ENCODE assay signal across 28 mouse cellular contexts in genomic region chr4:43391521-43392050, GRCm38 (mm10). TPM values are rescaled to one million over a fixed set of nuclear protein-coding genes. Genes with fewer than 3 reads are reported as not detected.
DNase-seq lines count a peak whose midpoint lies in the region; ATAC-seq and TF ChIP-seq lines count a peak whose summit lies in the region.
"Had no signal": no experiment of that assay in that cellular context is flagged by ENCODE, and none has a peak within 500 bp of the region (broad histone marks: within the 10 kb centered on the region; RNA-seq: fewer than 3 reads in every experiment).

No protein-coding gene starts in this region.

- 85% methylated on average over 3 of the region's 3 CpGs for WGBS in kidney, embryonic 16.5 days
- 77% methylated on average over 3 of the region's 3 CpGs for WGBS in kidney, embryonic 15.5 days
- 67% methylated on average over 3 of the region's 3 CpGs for WGBS in lung, embryonic 14.5 days
- 69% methylated on average over 3 of the region's 3 CpGs for WGBS in lung, adult 2 months
- WGBS in embryonic facial prominence, embryonic 10.5 days: 56% methylated on average over 3 of the region's 3 CpGs

- no peaks in the 10 kb centered on the region for H3K27me3 ChIP-seq in kidney, embryonic 16.5 days (ENCODE audit: insufficient read depth, low read length)
- no peaks in the 10 kb centered on the region for H3K27me3 ChIP-seq in kidney, embryonic 15.5 days
- H3K27me3 ChIP-seq in lung, embryonic 14.5 days (ENCODE audit: insufficient read depth, low read length): no peaks in the 10 kb centered on the region
- no peaks in the 10 kb centered on the region for H3K27me3 ChIP-seq in embryonic facial prominence, embryonic 10.5 days (replicated peaks; ENCODE audit: low read depth, poor library complexity, severe bottlenecking)
- H3K27me3 ChIP-seq: embryonic facial prominence, embryonic 15.5 days; forebrain, embryonic 12.5 days; limb, embryonic 15.5 days; neural tube, embryonic 15.5 days had no signal

- TF ChIP-seq CTCF in lung, embryonic 14.5 days (IDR thresholded peaks at IDR 0.05; ENCODE audit: low read depth): no peak
- TF ChIP-seq CTCF in lung, adult 2 months (IDR thresholded peaks at IDR 0.05; ENCODE audit: insufficient read depth, low read length): no peak

- no peak overlapping the region for H3K4me3 ChIP-seq in kidney, embryonic 16.5 days (ENCODE audit: low read length)
- H3K4me3 ChIP-seq in kidney, embryonic 15.5 days (replicated peaks): no peak overlapping the region
- no peak overlapping the region for H3K4me3 ChIP-seq in lung, embryonic 14.5 days (ENCODE audit: low read depth, low read length)
- no peak overlapping the region for H3K4me3 ChIP-seq in lung, adult 2 months (replicated peaks; ENCODE audit: extremely low read depth, low read depth, low read length)
- H3K4me3 ChIP-seq in brown adipose tissue, adult 24 weeks (ENCODE audit: insufficient read depth, low read depth, low read length): no peak overlapping the region
- H3K4me3 ChIP-seq in embryonic facial prominence, embryonic 10.5 days: no peak overlapping the region
- H3K4me3 ChIP-seq: embryonic facial prominence, embryonic 15.5 days; forebrain, embryonic 12.5 days; limb, embryonic 10.5 days; limb, embryonic 15.5 days; neural tube, embryonic 15.5 days had no signal

- peak overlapping the region; percentile 8; the same call in 1 of the 2 replicates for H3K27ac ChIP-seq in kidney, embryonic 16.5 days (ENCODE audit: low read length)
- no peak overlapping the region for H3K27ac ChIP-seq in kidney, embryonic 15.5 days
- peak overlapping the region; percentile 33; the same call in 1 of the 2 replicates for H3K27ac ChIP-seq in lung, embryonic 14.5 days (ENCODE audit: low read depth)
- peak overlapping the region; percentile 76 for H3K27ac ChIP-seq in brown adipose tissue, adult 24 weeks (replicated peaks; ENCODE audit: low read depth, low read length)
- H3K27ac ChIP-seq in embryonic facial prominence, embryonic 10.5 days (replicated peaks): peak overlapping the region; percentile 45; the same call in 1 of the 2 replicates
- H3K27ac ChIP-seq: embryonic facial prominence, embryonic 15.5 days; forebrain, embryonic 12.5 days; hindbrain, embryonic 14.5 days; limb, embryonic 10.5 days; limb, embryonic 15.5 days; neural tube, embryonic 15.5 days had no signal

- no peak for ATAC-seq in kidney, embryonic 16.5 days (ENCODE audit: low FRiP score, low TSS enrichment)
- no peak for ATAC-seq in kidney, embryonic 15.5 days (replicated peaks; ENCODE audit: low FRiP score)
- no peak for ATAC-seq in lung, embryonic 14.5 days (ENCODE audit: insufficient read depth)
- ATAC-seq: activated CD4-positive, CD25-positive, alpha-beta regulatory T cell, adult 4 months; forebrain, postnatal 0 days; intestine, postnatal 0 days had no signal

- no peak for TF ChIP-seq POLR2A in lung, adult 2 months (IDR thresholded peaks at IDR 0.05; ENCODE audit: borderline replicate concordance, extremely low read depth, low read depth, low read length)

- H3K4me1 ChIP-seq in kidney, embryonic 16.5 days (ENCODE audit: insufficient read depth, low read length): peaks cover 30% of the 10 kb centered on the region
- H3K4me1 ChIP-seq in kidney, embryonic 15.5 days: peaks cover 34% of the 10 kb centered on the region
- H3K4me1 ChIP-seq in lung, embryonic 14.5 days (ENCODE audit: insufficient read depth): peaks cover 14% of the 10 kb centered on the region
- peaks cover 35% of the 10 kb centered on the region for H3K4me1 ChIP-seq in lung, adult 2 months (ENCODE audit: control insufficient read depth, insufficient read depth, low read length)
- H3K4me1 ChIP-seq in brown adipose tissue, adult 24 weeks (ENCODE audit: control insufficient read depth, insufficient read depth, insufficient read length, low read length): peaks cover 33% of the 10 kb centered on the region
- peaks cover 35% of the 10 kb centered on the region for H3K4me1 ChIP-seq in embryonic facial prominence, embryonic 10.5 days
- H3K4me1 ChIP-seq: forebrain, embryonic 12.5 days had no signal

- H3K9me3 ChIP-seq in kidney, embryonic 16.5 days (ENCODE audit: low read length): no peaks in the 10 kb centered on the region
- no peaks in the 10 kb centered on the region for H3K9me3 ChIP-seq in kidney, embryonic 15.5 days (replicated peaks)
- no peaks in the 10 kb centered on the region for H3K9me3 ChIP-seq in lung, embryonic 14.5 days (ENCODE audit: low read depth, low read length)
- H3K9me3 ChIP-seq in embryonic facial prominence, embryonic 10.5 days: no peaks in the 10 kb centered on the region
- H3K9me3 ChIP-seq: embryonic facial prominence, embryonic 15.5 days; forebrain, embryonic 12.5 days; limb, embryonic 10.5 days; limb, embryonic 15.5 days; neural tube, embryonic 15.5 days had no signal

- H3K36me3 ChIP-seq in kidney, embryonic 16.5 days (ENCODE audit: insufficient read depth, low read length): no peaks in the 10 kb centered on the region
- H3K36me3 ChIP-seq in kidney, embryonic 15.5 days: no peaks in the 10 kb centered on the region
- no peaks in the 10 kb centered on the region for H3K36me3 ChIP-seq in lung, embryonic 14.5 days (ENCODE audit: insufficient read depth)
- no peaks in the 10 kb centered on the region for H3K36me3 ChIP-seq in embryonic facial prominence, embryonic 10.5 days (replicated peaks)
- H3K36me3 ChIP-seq: embryonic facial prominence, embryonic 15.5 days; forebrain, embryonic 12.5 days; limb, embryonic 10.5 days; neural tube, embryonic 15.5 days had no signal

- no peak for DNase-seq in lung, embryonic 14.5 days
- no peak for DNase-seq in lung, adult 2 months
- no peak for DNase-seq in embryonic facial prominence, embryonic 10.5 days (ENCODE audit: low spot score)
- DNase-seq: adrenal gland, adult 2 months; adrenal gland, postnatal 36 days; B cell, adult 2 months; cerebellum, adult 2 months; cerebellum, postnatal 14 days; forebrain, postnatal 0 days; gastrocnemius, postnatal 14 days; kidney, postnatal 4 days; layer of hippocampus, adult 9-11 months; midbrain, embryonic 14.5 days; retina, postnatal 1 day; right cerebral cortex, postnatal 14 days; thymus, postnatal 4 days had no signal

- no peak overlapping the region for H3K4me2 ChIP-seq in kidney, embryonic 16.5 days (replicated peaks; ENCODE audit: low read depth, low read length)
- H3K4me2 ChIP-seq in kidney, embryonic 15.5 days: no peak overlapping the region
- no peak overlapping the region for H3K4me2 ChIP-seq in lung, embryonic 14.5 days
- H3K4me2 ChIP-seq: embryonic facial prominence, embryonic 15.5 days; forebrain, embryonic 12.5 days; heart, embryonic 11.5 days; hindbrain, embryonic 14.5 days; limb, embryonic 15.5 days; neural tube, embryonic 15.5 days had no signal

- H3K9ac ChIP-seq in kidney, embryonic 16.5 days (replicated peaks; ENCODE audit: low read length): no peak overlapping the region
- H3K9ac ChIP-seq in kidney, embryonic 15.5 days: no peak overlapping the region
- H3K9ac ChIP-seq in lung, embryonic 14.5 days: no peak overlapping the region
- H3K9ac ChIP-seq: embryonic facial prominence, embryonic 15.5 days; forebrain, embryonic 12.5 days; forebrain, postnatal 0 days; hindbrain, embryonic 14.5 days; limb, embryonic 15.5 days; neural tube, embryonic 15.5 days had no signal

RNA-seq across cellular contexts. Expression of gene Rusc2, which starts 9.8 kb away (rescaled TPM):
- 10.3 and 13.4 TPM in 2 replicates for polyA plus RNA-seq in kidney, embryonic 16.5 days (2015; fragmentation: Nextera tagmentation; extraction: Ambion mirVana)
- 11.7 and 14.1 TPM in 2 replicates for polyA plus RNA-seq in kidney, embryonic 15.5 days (2015; fragmentation: Nextera tagmentation; extraction: Ambion mirVana)
- polyA plus RNA-seq in lung, embryonic 14.5 days (2014; fragmentation: Nextera tagmentation; extraction: Ambion mirVana): 5.0 and 5.8 TPM in 2 replicates
- polyA plus RNA-seq in lung, adult 2 months (2012; rRNA removed): 91.1 and 92.8 TPM in 2 replicates
- 13.0 and 14.6 TPM in 2 replicates for polyA plus RNA-seq in brown adipose tissue, adult 24 weeks (2012; ENCODE audit: insufficient read depth, insufficient read length, missing spikeins)
- polyA plus RNA-seq in embryonic facial prominence, embryonic 10.5 days (2016; fragmentation: Nextera tagmentation; extraction: Ambion mirVana): 9.5 and 10.9 TPM in 2 replicates
- polyA plus RNA-seq: activated CD4-positive, CD25-positive, alpha-beta regulatory T cell, adult 4 months had no signal

RNA-seq across cellular contexts. Expression of gene Fam166b, which starts 37.3 kb away (rescaled TPM):
- polyA plus RNA-seq in kidney, embryonic 16.5 days (2015; fragmentation: Nextera tagmentation; extraction: Ambion mirVana): 0.30 and 0.50 TPM in 2 replicates
- 0.27 and 0.44 TPM in 2 replicates for polyA plus RNA-seq in kidney, embryonic 15.5 days (2015; fragmentation: Nextera tagmentation; extraction: Ambion mirVana)
- 0.32 and 0.34 TPM in 2 replicates for polyA plus RNA-seq in lung, embryonic 14.5 days (2014; fragmentation: Nextera tagmentation; extraction: Ambion mirVana)
- polyA plus RNA-seq in lung, adult 2 months (2012; rRNA removed): 14.4 and 15.8 TPM in 2 replicates
- not detected in 2 replicates for polyA plus RNA-seq in brown adipose tissue, adult 24 weeks (2012; ENCODE audit: insufficient read depth, insufficient read length, missing spikeins)
- 0.11 TPM in 1 of 2 replicates, not detected in the other for polyA plus RNA-seq in embryonic facial prominence, embryonic 10.5 days (2016; fragmentation: Nextera tagmentation; extraction: Ambion mirVana)
- polyA plus RNA-seq: activated CD4-positive, CD25-positive, alpha-beta regulatory T cell, adult 4 months had no signal

RNA-seq across cellular contexts. Expression of gene Tesk1, which starts 50.2 kb away (rescaled TPM):
- 3.0 and 3.5 TPM in 2 replicates for polyA plus RNA-seq in kidney, embryonic 16.5 days (2015; fragmentation: Nextera tagmentation; extraction: Ambion mirVana)
- polyA plus RNA-seq in kidney, embryonic 15.5 days (2015; fragmentation: Nextera tagmentation; extraction: Ambion mirVana): 5.9 and 7.4 TPM in 2 replicates
- polyA plus RNA-seq in lung, embryonic 14.5 days (2014; fragmentation: Nextera tagmentation; extraction: Ambion mirVana): 12.6 and 15.9 TPM in 2 replicates
- 83.6 and 83.9 TPM in 2 replicates for polyA plus RNA-seq in lung, adult 2 months (2012; rRNA removed)
- polyA plus RNA-seq in brown adipose tissue, adult 24 weeks (2012; ENCODE audit: insufficient read depth, insufficient read length, missing spikeins): 33.8 and 37.9 TPM in 2 replicates
- polyA plus RNA-seq in embryonic facial prominence, embryonic 10.5 days (2016; fragmentation: Nextera tagmentation; extraction: Ambion mirVana): 6.9 and 9.2 TPM in 2 replicates

Comparison
In these comparisons a context has a peak if more than half of its experiments do, and no peak if none do; other contexts are left out.
1. RNA of gene Fam166b, which starts 37.3 kb away (polyA plus RNA-seq): 14.4 to 15.8 TPM in lung, adult 2 months; 0.30 to 0.50 TPM in kidney, embryonic 16.5 days, not detected in brown adipose tissue, adult 24 weeks, 0.32 to 0.34 TPM in lung, embryonic 14.5 days, 0.27 to 0.44 TPM in kidney, embryonic 15.5 days and 0.11 TPM in embryonic facial prominence, embryonic 10.5 days; every median in the first group is over 10 times any median in the second.